Mouse (Mus musculus) embryonic fibroblast, embryonic 13.5 days (primary cell): Measurements from ENCODE around the gene Dars.

Experiments used
- CTCF ChIP-seq: IDR thresholded peaks from 2 replicates; pipeline ENCODE4 v1.5.1; 2011; ENCODE audit warnings: mild to moderate bottlenecking, control low read depth, low read length, moderate library complexity, borderline replicate concordance; ENCODE audit not compliant: insufficient read depth
- POLR2A ChIP-seq: IDR thresholded peaks from 2 replicates; pipeline ENCODE4 v1.6.1; 2011; ENCODE audit warnings: low read depth, mild to moderate bottlenecking, control low read depth, low read length, moderate library complexity

- TF ChIP-seq POLR2A (no peak), CTCF (no peak)
These were observed 27.0 kb upstream of the Dars start for GRCm38 (mm10) chr1:128443890-128444839.
